Mouse (Mus musculus) lung, adult 2 months (tissue): ENCODE measurements around the gene Tekt4. TPM values are rescaled to one million over a fixed set of nuclear protein-coding genes. Genes with fewer than 3 reads are reported as not detected.

Source experiments
- DNase-seq: peaks from one replicate; pipeline ENCODE4 v3.0.0; 2022
- H3K4me1 ChIP-seq: fragments of 200-500 bp; 2 replicates; pipeline ENCODE4 v1.6.1; 2011; ENCODE audit warnings: low read length; ENCODE audit not compliant: control insufficient read depth, insufficient read depth
- H3K4me3 ChIP-seq: fragments of 200-500 bp; replicated peaks from 2 replicates; pipeline ENCODE3; 2011; ENCODE audit warnings: low read depth, mild to moderate bottlenecking, control low read depth, low read length; ENCODE audit errors: extremely low read depth
- CTCF ChIP-seq: fragments of 200-500 bp; IDR thresholded peaks from 2 replicates; pipeline ENCODE4 v1.5.1; 2011; ENCODE audit warnings: mild to moderate bottlenecking, low read length, control low read depth; ENCODE audit not compliant: insufficient read depth
- POLR2A ChIP-seq: fragments of 200-500 bp; IDR thresholded peaks from 2 replicates; pipeline ENCODE4 v1.6.1; 2011; ENCODE audit warnings: low read depth, mild to moderate bottlenecking, control low read depth, low read length, borderline replicate concordance; ENCODE audit errors: extremely low read depth
- WGBS: fragments of 180-500 bp; shearing (Covaris S2); methylation state at CpG from one replicate; pipeline ENCODE4 v1.1.7; 2018; 5-methylcytosine and 5-hydroxymethylcytosine counted together
- polyA plus RNA-seq: library from polyadenylated mRNA; depleted of rRNA; stranded (reverse); fragments of >200 nt; gene quantifications from 2 replicates; pipeline ENCODE4 v1.2.3, GENCODE M21; 2012

Tekt4 gene
- polyA plus RNA-seq, 1 experiment = 11.9 TPM

- Histone ChIP-seq H3K4me1 (no peaks in the 10 kb centered on the region), H3K4me3 (no peak overlapping the region)
- WGBS = 84% methylated on average over 3 of the region's 3 CpGs
- DNase-seq = no peak
- TF ChIP-seq POLR2A (no peak), CTCF (no peak)
Measured at GRCm38 (mm10) chr17:25445841-25446240, 8.6 kb upstream of the Tekt4 start.

- no peak for TF ChIP-seq CTCF
- no peak for TF ChIP-seq POLR2A
- 71% methylated on average over 12 of the region's 12 CpGs for WGBS
- H3K4me3 ChIP-seq = no peak overlapping the region
- no peaks in the 10 kb centered on the region for H3K4me1 ChIP-seq
- no peak for DNase-seq
Measured at GRCm38 (mm10) chr17:25447865-25448264, 6.5 kb upstream of the Tekt4 start.

- H3K4me1 ChIP-seq = no peaks in the 10 kb centered on the region
- TF ChIP-seq POLR2A (no peak), CTCF (no peak)
- no peak for DNase-seq
- H3K4me3 ChIP-seq = no peak overlapping the region
- WGBS = 58% methylated on average over 4 of the region's 4 CpGs
Measured at GRCm38 (mm10) chr17:25450329-25450728, 4.1 kb upstream of the Tekt4 start.

- no peak for DNase-seq
- no peak overlapping the region for H3K4me3 ChIP-seq
- no peaks in the 10 kb centered on the region for H3K4me1 ChIP-seq
- 68% methylated on average over 5 of the region's 5 CpGs for WGBS
- TF ChIP-seq CTCF (no peak), POLR2A (no peak)
Measured at GRCm38 (mm10) chr17:25452246-25452965, 2.0 kb upstream of the Tekt4 start.

- no peak for DNase-seq
- TF ChIP-seq CTCF = no peak
- TF ChIP-seq POLR2A = no peak
- Histone ChIP-seq H3K4me1 (no peaks in the 10 kb centered on the region), H3K4me3 (no peak overlapping the region)
- 47% methylated on average over 8 of the region's 8 CpGs for WGBS
Measured at GRCm38 (mm10) chr17:25456540-25456939, 2.1 kb downstream of the Tekt4 start.

GRCm38 (mm10) chr17:25462236-25462875 is 7.9 kb downstream of the Tekt4 start:
- DNase-seq = no peak
- Histone ChIP-seq H3K4me1 (no peaks in the 10 kb centered on the region), H3K4me3 (no peak overlapping the region)
- WGBS = 31% methylated on average over 9 of the region's 9 CpGs
- no peak for TF ChIP-seq CTCF

- DNase-seq = no peak
- 46% methylated on average over 4 of the region's 4 CpGs for WGBS
Measured at GRCm38 (mm10) chr17:25463326-25463945, 9.0 kb downstream of the Tekt4 start.

GRCm38 (mm10) chr17:25464091-25464490 is 9.7 kb downstream of the Tekt4 start:
- WGBS = 69% methylated on average over 4 of the region's 4 CpGs
- Histone ChIP-seq H3K4me1 (no peaks in the 10 kb centered on the region), H3K4me3 (no peak overlapping the region)
- DNase-seq = no peak
- no peak for TF ChIP-seq POLR2A
- TF ChIP-seq CTCF = no peak

More at GRCm38 (mm10) chr17:25463326-25463945, 9.0 kb downstream of the Tekt4 start:
- Histone ChIP-seq H3K4me3 (no peak overlapping the region), H3K4me1 (no peaks in the 10 kb centered on the region)
- TF ChIP-seq CTCF = no peak
- no peak for TF ChIP-seq POLR2A

GRCm38 (mm10) chr17:25466257-25466656 is 11.8 kb downstream of the Tekt4 start:
- H3K4me3 ChIP-seq = no peak overlapping the region
- no peak for DNase-seq
- TF ChIP-seq CTCF (no peak), POLR2A (no peak)
- 73% methylated on average over 2 of the region's 2 CpGs for WGBS
- no peaks in the 10 kb centered on the region for H3K4me1 ChIP-seq

- WGBS = 28% methylated on average over 6 of the region's 6 CpGs
- TF ChIP-seq POLR2A = no peak
- Histone ChIP-seq H3K4me1 (no peaks in the 10 kb centered on the region), H3K4me3 (no peak overlapping the region)
- DNase-seq = no peak
Measured at GRCm38 (mm10) chr17:25467781-25468180, 13.4 kb downstream of the Tekt4 start.
